ENCODE assay signal across 8 mouse cellular contexts in the genomic region with DNA sequence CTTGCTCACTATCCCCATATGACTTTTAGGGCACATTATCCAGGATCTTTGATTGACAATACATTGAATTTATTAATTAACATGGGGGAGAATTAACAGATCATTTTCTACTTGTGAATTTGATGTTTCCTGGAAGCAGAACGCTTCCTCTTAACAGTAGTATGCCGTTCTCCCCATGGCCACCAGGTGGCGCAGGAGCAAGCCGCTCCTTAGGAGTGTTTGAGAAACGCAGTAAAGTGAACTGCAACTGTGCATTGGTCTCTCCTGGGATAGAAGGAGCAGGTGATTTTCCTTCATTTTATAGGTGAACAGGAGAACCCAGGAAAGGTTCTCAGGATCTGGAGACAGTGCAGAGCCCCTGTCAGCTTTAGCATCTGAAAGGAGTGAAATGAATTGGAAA. TPM values are rescaled to one million over a fixed set of nuclear protein-coding genes. Genes with fewer than 3 reads are reported as not detected.
DNase-seq lines count a peak whose midpoint lies in the region; ATAC-seq and TF ChIP-seq lines count a peak whose summit lies in the region.

No protein-coding gene starts in this region.

- H3K36me3 ChIP-seq in liver, embryonic 12.5 days: no peaks in the 10 kb centered on the region
- no peaks in the 10 kb centered on the region for H3K36me3 ChIP-seq in kidney, adult 2 months (ENCODE audit: control insufficient read depth, insufficient read depth, low read length)
- H3K36me3 ChIP-seq in liver, embryonic 14.5 days (replicated peaks; ENCODE audit: control insufficient read depth, insufficient read depth, low read depth): no peaks in the 10 kb centered on the region

- TF ChIP-seq POLR2A in bone marrow macrophage, adult 2 months (IDR thresholded peaks at IDR 0.05; ENCODE audit: borderline replicate concordance, low read depth, low read length): no peak
- no peak for TF ChIP-seq POLR2A in kidney, adult 2 months (IDR thresholded peaks at IDR 0.05; ENCODE audit: low read depth, low read length)

- no peaks in the 10 kb centered on the region for H3K9me3 ChIP-seq in liver, embryonic 12.5 days (replicated peaks)
- no peaks in the 10 kb centered on the region for H3K9me3 ChIP-seq in liver, embryonic 14.5 days (ENCODE audit: control insufficient read depth, low read length)

- WGBS in liver, embryonic 12.5 days (ENCODE audit: insufficient replicate concordance): 1% methylated on average over 5 of the region's 5 CpGs
- WGBS in kidney, adult 2 months: 3% methylated on average over 5 of the region's 5 CpGs
- 1% methylated on average over 5 of the region's 5 CpGs for WGBS in liver, embryonic 14.5 days (ENCODE audit: insufficient replicate concordance)

- no peak overlapping the region for H3K4me2 ChIP-seq in liver, embryonic 12.5 days
- H3K4me2 ChIP-seq in liver, embryonic 14.5 days (ENCODE audit: low read depth): no peak overlapping the region

- H3K4me1 ChIP-seq in liver, embryonic 12.5 days: peaks cover 21% of the 10 kb centered on the region
- peaks cover 16% of the 10 kb centered on the region for H3K4me1 ChIP-seq in bone marrow macrophage, adult 2 months (ENCODE audit: control insufficient read depth, insufficient read depth, low read length)
- no peaks in the 10 kb centered on the region for H3K4me1 ChIP-seq in kidney, adult 2 months (ENCODE audit: control insufficient read depth, insufficient read depth, low read length)
- H3K4me1 ChIP-seq in liver, embryonic 14.5 days (replicated peaks; ENCODE audit: control insufficient read depth in 2 of 2, insufficient read depth in 2 of 2, low read length in 1 of 2): peaks cover 0 to 14% of the 10 kb centered on the region in 2 experiments; a peak in 2 of 4 replicates

- TF ChIP-seq CTCF in bone marrow macrophage, adult 2 months (IDR thresholded peaks at IDR 0.05; ENCODE audit: low read depth, low read length): peak; percentile 92
- TF ChIP-seq CTCF in kidney, adult 2 months (conservative IDR thresholded peaks at IDR 0.05; ENCODE audit: insufficient read depth, insufficient read length, low read depth, low read length): peak; percentile 97
- TF ChIP-seq CTCF in liver, embryonic 14.5 days (IDR thresholded peaks at IDR 0.05; ENCODE audit: low read depth): peak; percentile 96

- no peak overlapping the region for H3K27ac ChIP-seq in liver, embryonic 12.5 days
- no peak overlapping the region for H3K27ac ChIP-seq in bone marrow macrophage, adult 2 months (ENCODE audit: insufficient read depth, low read depth, low read length)
- H3K27ac ChIP-seq in kidney, adult 2 months (ENCODE audit: insufficient read depth, low read depth, low read length): no peak overlapping the region
- H3K27ac ChIP-seq in liver, embryonic 14.5 days: no peak overlapping the region

- H3K27me3 ChIP-seq in liver, embryonic 12.5 days (replicated peaks): no peaks in the 10 kb centered on the region
- H3K27me3 ChIP-seq in kidney, adult 2 months (replicated peaks; ENCODE audit: control insufficient read depth, insufficient read depth, low read length): no peaks in the 10 kb centered on the region
- H3K27me3 ChIP-seq in liver, embryonic 14.5 days (ENCODE audit: control insufficient read depth, insufficient read depth, low read length): no peaks in the 10 kb centered on the region

- peak; percentile 81 for DNase-seq in liver
- DNase-seq in kidney, adult 2 months: peak; percentile 70
- peak in 2 of 3 experiments; percentile 33 to 41 for DNase-seq in liver, embryonic 14.5 days (ENCODE audit: low read depth in 3 of 3, low spot score in 3 of 3)
- DNase-seq in retina, postnatal 7 days (ENCODE audit: low read depth, low spot score): peak; percentile 47
- peak; percentile 24 to 65 for DNase-seq in urinary bladder, adult 18-20 months (ENCODE audit: low spot score in 2 of 2)

- no peak for ATAC-seq in liver, embryonic 12.5 days
- peak; percentile 80 for ATAC-seq in erythroblast, adult 5-6 weeks (replicated peaks; ENCODE audit: low FRiP score, poor library complexity, severe bottlenecking)
- ATAC-seq in liver, embryonic 14.5 days (ENCODE audit: insufficient read depth): no peak

- TF ChIP-seq EP300 in liver, embryonic 14.5 days (IDR thresholded peaks at IDR 0.05; ENCODE audit: low read depth): no peak

- H3K4me3 ChIP-seq in liver, embryonic 12.5 days: no peak overlapping the region
- H3K4me3 ChIP-seq in bone marrow macrophage, adult 2 months (ENCODE audit: insufficient read depth, low read length): no peak overlapping the region
- no peak overlapping the region for H3K4me3 ChIP-seq in kidney, adult 2 months (ENCODE audit: insufficient read depth, low read depth, low read length)
- H3K4me3 ChIP-seq in liver, embryonic 14.5 days (ENCODE audit: insufficient read depth in 1 of 2, low read depth in 2 of 2, low read length in 2 of 2): no peak overlapping the region

- no peak overlapping the region for H3K9ac ChIP-seq in liver, embryonic 12.5 days
- no peak overlapping the region for H3K9ac ChIP-seq in liver, embryonic 14.5 days (replicated peaks)

RNA-seq across cellular contexts. Expression of gene Gkn3, which starts 10.4 kb away (rescaled TPM):
- polyA plus RNA-seq in liver, embryonic 12.5 days (2016; fragmentation: Nextera tagmentation; extraction: Ambion mirVana): not detected in 2 replicates
- polyA plus RNA-seq in bone marrow macrophage, adult 2 months (2012; ENCODE audit: insufficient read depth, insufficient read length, missing spikeins): not detected in 2 replicates
- not detected in 2 replicates for total RNA-seq in erythroblast, adult 5-6 weeks (2015; ENCODE audit: low replicate concordance)
- not detected in 2 replicates for total RNA-seq in erythroblast, adult 5-6 weeks (2017; ENCODE audit: low replicate concordance)
- polyA plus RNA-seq in kidney, adult 2 months (2012; rRNA removed): 0.58 and 1.5 TPM in 2 replicates
- polyA plus RNA-seq in liver, embryonic 14.5 days (2012; rRNA removed): 0.03 and 0.08 TPM in 2 replicates
- not detected in 2 replicates for polyA plus RNA-seq in liver, embryonic 14.5 days (2014; fragmentation: Nextera tagmentation; extraction: Ambion mirVana)

RNA-seq across cellular contexts. Expression of gene Gkn2, which starts 26.0 kb away (rescaled TPM):
- polyA plus RNA-seq in liver, embryonic 12.5 days (2016; fragmentation: Nextera tagmentation; extraction: Ambion mirVana): not detected in 2 replicates
- polyA plus RNA-seq in bone marrow macrophage, adult 2 months (2012; ENCODE audit: insufficient read depth, insufficient read length, missing spikeins): not detected in 2 replicates
- not detected in 2 replicates for total RNA-seq in erythroblast, adult 5-6 weeks (2015; ENCODE audit: low replicate concordance)
- not detected in 2 replicates for total RNA-seq in erythroblast, adult 5-6 weeks (2017; ENCODE audit: low replicate concordance)
- polyA plus RNA-seq in kidney, adult 2 months (2012; rRNA removed): not detected in 2 replicates
- not detected in 2 replicates for polyA plus RNA-seq in liver, embryonic 14.5 days (2012; rRNA removed)
- not detected in 2 replicates for polyA plus RNA-seq in liver, embryonic 14.5 days (2014; fragmentation: Nextera tagmentation; extraction: Ambion mirVana)

RNA-seq across cellular contexts. Expression of gene Bmp10, which starts 29.7 kb away (rescaled TPM):
- 0.32 and 0.35 TPM in 2 replicates for polyA plus RNA-seq in liver, embryonic 12.5 days (2016; fragmentation: Nextera tagmentation; extraction: Ambion mirVana)
- polyA plus RNA-seq in bone marrow macrophage, adult 2 months (2012; ENCODE audit: insufficient read depth, insufficient read length, missing spikeins): not detected in 2 replicates
- total RNA-seq in erythroblast, adult 5-6 weeks (2015; ENCODE audit: low replicate concordance): not detected in 2 replicates
- not detected in 2 replicates for total RNA-seq in erythroblast, adult 5-6 weeks (2017; ENCODE audit: low replicate concordance)
- not detected in 2 replicates for polyA plus RNA-seq in kidney, adult 2 months (2012; rRNA removed)
- 0.60 and 0.65 TPM in 2 replicates for polyA plus RNA-seq in liver, embryonic 14.5 days (2012; rRNA removed)
- polyA plus RNA-seq in liver, embryonic 14.5 days (2014; fragmentation: Nextera tagmentation; extraction: Ambion mirVana): 0.15 and 0.18 TPM in 2 replicates

RNA-seq across cellular contexts. Expression of gene Gkn1, which starts 48.4 kb away (rescaled TPM):
- polyA plus RNA-seq in liver, embryonic 12.5 days (2016; fragmentation: Nextera tagmentation; extraction: Ambion mirVana): not detected in 2 replicates
- polyA plus RNA-seq in bone marrow macrophage, adult 2 months (2012; ENCODE audit: insufficient read depth, insufficient read length, missing spikeins): not detected in 2 replicates
- not detected in 2 replicates for total RNA-seq in erythroblast, adult 5-6 weeks (2015; ENCODE audit: low replicate concordance)
- not detected in 2 replicates for total RNA-seq in erythroblast, adult 5-6 weeks (2017; ENCODE audit: low replicate concordance)
- polyA plus RNA-seq in kidney, adult 2 months (2012; rRNA removed): 0.10 and 0.48 TPM in 2 replicates
- polyA plus RNA-seq in liver, embryonic 14.5 days (2012; rRNA removed): not detected in 2 replicates
- polyA plus RNA-seq in liver, embryonic 14.5 days (2014; fragmentation: Nextera tagmentation; extraction: Ambion mirVana): not detected in 2 replicates
